Mouse (Mus musculus): ENCODE data around the gene Miga1. TPM values are rescaled to one million over a fixed set of nuclear protein-coding genes. Genes with fewer than 3 reads are reported as not detected.
"Not testable (repeated sequence)": the region's sequence is repeated elsewhere in the genome, so short reads cannot be mapped to it uniquely, and the experiment has no call there.

The Miga1 gene
- total RNA-seq, 2 experiments from 2014 or later, result 3.7 to 4.1 TPM

DNA sequence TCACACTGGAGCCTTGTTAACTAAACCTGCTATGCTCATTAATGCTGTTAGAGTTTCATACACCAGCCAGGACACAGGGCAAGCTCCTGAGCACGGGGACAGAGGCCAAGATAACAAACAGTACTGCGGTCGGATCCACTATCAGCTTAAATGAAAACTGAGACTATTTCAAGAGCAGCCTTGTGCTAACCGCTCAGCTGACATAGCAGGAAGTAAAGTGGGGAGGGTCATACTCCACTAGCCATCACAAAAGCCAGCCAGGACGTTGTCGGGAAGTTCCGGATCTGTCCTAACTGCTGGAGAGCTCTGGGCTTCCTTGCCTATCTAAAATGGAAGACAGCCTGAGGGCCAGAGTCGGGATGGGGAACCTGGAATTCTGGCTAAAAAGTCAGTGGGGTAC lies 78.3 kb downstream of the Miga1 start:
- intact Hi-C loops (cut with DNase I; ENCODE audit: low total_unique reads), result loop anchor here (10.0 kb wide), 1 partner anchor 53 kb away; no protein-coding TSS in a partner anchor
- DNase-seq, result no peak

DNA sequence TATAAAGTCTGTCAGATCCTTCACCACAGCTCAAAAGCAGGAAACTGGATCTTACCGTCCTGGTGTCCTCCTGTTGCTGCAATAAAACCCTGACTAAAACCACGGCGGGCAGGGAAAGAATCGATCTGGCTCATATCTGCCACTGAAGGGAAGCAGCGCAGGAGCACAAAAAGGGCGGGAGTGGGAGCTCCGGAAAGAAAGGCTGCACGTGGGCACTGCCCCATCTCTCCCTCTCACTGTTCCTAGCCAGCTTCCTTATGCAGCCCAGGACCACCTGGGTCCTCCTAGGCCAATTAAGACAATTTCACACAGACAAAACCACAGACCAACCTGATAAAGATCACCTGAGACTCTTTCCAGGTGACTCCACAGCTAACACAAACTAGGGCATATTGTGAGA lies 78.8 kb downstream of the Miga1 start:
- intact Hi-C loops (cut with DNase I; ENCODE audit: low total_unique reads), result loop anchor here (10.0 kb wide), 1 partner anchor 53 kb away; no protein-coding TSS in a partner anchor

DNA sequence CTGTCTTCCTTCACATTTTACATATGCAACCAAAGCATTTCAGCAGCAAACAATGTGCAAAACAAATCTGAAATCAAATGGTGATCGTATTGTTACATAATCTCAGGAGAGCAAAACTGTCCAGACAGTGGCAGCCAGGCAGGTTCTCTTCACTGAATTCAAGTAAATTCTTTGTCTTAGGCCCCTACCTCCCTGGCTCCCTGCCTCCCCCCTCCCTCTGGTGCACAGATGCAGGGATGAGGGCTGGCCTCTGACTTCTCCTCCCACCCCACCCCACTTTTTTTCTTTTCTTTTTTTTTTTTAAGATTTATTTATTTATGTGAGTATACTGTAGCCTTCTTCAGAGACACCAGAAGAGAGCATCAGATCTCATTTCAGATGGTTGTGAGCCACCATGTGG lies 79.8 kb downstream of the Miga1 start:
- no peak for DNase-seq
- intact Hi-C loops (cut with DNase I; ENCODE audit: low total_unique reads), result loop anchor here (10.0 kb wide), 1 partner anchor 54 kb away; no protein-coding TSS in a partner anchor

More for the DNA sequence above, 78.8 kb downstream of the Miga1 start:
- no peak for DNase-seq

DNA sequence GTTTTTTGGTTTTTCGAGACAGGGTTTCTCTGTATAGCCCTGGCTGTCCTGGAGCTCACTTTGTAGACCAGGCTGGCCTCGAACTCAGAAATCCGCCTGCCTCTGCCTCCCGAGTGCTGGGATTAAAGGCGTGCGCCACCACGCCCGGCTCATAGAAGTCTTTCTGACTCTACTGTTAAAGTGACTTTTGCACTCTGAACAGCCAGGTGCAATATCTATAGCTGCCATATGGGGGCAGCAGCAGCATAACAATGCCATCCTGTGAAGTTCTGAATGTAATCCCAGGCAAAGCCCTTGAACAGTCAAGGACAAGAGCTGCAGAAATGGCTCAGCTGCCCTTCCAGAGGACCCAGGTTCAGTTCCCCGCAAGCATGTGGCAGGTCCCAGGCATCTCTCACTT lies 80.8 kb downstream of the Miga1 start:
- intact Hi-C loops (cut with DNase I; ENCODE audit: low total_unique reads), result not testable (repeated sequence)
- peak; percentile 68 for DNase-seq

DNA sequence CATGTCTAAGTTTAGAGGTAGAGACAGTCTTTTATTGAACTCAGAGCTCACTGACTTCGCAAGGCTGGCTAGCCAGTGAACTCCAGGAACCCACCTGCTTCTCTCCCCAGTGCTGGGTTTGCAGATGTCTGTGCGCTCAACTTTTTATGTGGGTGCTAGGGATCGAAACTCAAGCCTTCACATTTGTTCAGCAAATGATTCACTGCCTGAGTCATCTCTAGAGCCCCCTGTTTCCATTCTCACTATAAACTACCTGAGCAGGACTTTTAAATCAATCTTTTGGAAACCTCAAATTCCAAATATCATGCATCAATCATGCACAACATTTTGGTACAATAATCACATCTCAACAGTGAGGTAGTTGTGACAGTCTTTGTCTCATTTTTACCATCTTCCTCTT lies 82.7 kb downstream of the Miga1 start:
- intact Hi-C loops (cut with DNase I; ENCODE audit: low total_unique reads), result no loop called here

DNA sequence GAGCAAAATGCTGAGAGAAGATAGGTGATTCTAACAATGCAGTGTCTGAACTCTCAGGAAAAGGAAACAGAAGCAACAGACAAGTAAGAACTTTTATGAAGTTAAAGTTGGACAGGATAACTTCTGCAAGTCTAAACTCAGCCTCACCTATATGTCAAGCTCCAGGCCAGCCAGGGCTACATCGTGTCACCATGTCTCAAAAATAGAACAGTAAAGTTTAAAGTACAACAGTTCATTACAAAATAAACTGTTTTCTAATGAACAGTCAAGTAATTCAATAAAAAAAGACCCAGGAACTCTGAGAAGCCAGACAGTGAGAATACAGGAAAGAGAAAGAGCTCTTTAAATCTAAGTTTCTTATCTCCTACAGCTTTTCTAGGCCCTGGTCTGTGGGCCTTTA lies 89.7 kb downstream of the Miga1 start:
- intact Hi-C loops (cut with DNase I; ENCODE audit: low total_unique reads), result no loop called here
- no peak for DNase-seq

More for the DNA sequence above, 82.7 kb downstream of the Miga1 start:
- DNase-seq, result no peak

DNA sequence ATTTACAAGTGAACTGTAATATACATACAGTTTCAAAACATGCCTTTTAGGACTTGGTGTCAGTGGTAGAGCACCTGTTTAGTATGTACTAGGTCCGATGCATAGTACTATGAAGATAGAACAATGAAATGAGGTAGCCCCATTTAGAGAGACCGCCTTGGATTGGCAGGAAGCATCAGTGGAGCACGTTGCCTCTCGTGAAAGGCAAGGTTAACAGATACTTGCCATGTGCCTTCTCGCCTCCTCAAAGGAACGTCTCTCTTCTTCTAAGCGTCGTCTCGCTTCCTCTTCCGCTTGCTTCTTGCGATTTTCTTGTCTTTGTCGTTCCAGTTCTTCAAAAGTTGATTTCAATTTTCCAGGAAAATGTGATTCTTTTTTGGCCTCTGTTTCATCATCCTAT lies 92.5 kb downstream of the Miga1 start:
- intact Hi-C loops (cut with DNase I; ENCODE audit: low total_unique reads), result no loop called here
- no peak for DNase-seq

DNA sequence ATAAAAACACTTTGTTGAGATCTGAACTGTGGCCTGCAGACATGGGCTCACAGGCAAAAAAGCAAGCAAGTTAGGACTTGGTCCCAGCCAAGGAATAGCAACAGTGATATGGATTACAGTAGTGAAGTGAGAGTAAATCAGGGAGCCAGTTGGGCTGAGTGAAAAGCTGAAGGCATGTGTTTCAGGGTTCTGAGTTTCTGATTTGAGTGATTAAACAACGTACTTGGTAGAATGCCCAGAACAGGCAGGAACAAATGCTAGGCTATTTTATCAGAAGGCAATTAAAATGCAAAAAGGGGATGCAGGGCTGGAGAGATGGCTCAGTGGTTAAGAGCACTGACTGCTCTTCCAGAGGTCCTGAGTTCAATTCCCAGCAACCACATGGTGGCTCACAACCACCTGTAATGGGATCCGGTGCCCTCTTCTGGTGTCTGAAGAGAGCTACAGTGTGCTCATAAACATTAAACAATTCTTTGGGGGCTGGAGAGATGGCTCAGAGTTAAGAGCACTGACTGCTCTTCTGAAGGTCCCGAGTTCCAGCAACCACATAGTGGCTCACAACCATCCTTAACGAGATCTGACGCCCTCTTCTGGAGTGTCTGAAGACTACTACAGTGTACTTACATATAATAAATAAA lies 94.8 kb downstream of the Miga1 start:
- no peak for DNase-seq
- intact Hi-C loops (cut with DNase I; ENCODE audit: low total_unique reads), result no loop called here

DNA sequence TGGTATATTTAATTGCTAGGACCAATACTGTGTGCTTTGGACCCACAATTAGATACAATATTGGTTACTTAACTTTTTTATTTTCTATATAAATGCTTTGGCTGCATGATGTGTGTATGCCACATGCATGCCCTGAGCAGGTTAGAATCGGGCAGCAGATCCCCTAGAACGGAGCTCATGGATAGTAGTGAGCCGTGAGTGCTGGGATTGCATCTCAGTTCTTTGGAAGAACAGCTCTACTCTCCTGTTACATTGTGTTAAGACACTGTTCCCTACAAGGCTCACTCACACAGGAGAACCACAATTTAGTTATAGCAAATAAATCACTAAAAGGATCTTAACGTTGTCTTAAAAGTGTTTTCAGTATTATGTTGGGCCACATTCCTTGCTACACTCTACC lies 96.9 kb downstream of the Miga1 start:
- DNase-seq, result no peak
- intact Hi-C loops (cut with DNase I; ENCODE audit: low total_unique reads), result no loop called here

DNA sequence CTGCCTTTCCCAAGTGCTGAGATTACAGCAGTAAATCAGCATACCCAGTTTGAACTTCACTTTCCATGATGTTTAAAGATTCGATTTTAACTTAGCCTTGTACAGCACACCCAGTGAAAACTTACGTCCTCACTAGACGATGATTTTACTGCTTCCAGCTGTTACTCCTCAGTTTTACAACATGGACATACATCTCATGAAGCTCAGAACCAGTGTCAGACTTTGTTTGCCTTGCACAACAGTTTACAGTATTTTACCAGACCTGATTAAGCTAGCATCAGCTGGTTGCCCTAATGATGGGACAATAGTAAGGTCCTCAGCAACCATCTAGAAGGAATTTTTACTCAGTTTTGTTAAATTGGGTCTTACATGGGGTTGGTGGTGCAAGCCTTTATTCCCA lies 99.1 kb downstream of the Miga1 start:
- intact Hi-C loops (cut with DNase I; ENCODE audit: low total_unique reads), result no loop called here
- DNase-seq, result no peak

DNA sequence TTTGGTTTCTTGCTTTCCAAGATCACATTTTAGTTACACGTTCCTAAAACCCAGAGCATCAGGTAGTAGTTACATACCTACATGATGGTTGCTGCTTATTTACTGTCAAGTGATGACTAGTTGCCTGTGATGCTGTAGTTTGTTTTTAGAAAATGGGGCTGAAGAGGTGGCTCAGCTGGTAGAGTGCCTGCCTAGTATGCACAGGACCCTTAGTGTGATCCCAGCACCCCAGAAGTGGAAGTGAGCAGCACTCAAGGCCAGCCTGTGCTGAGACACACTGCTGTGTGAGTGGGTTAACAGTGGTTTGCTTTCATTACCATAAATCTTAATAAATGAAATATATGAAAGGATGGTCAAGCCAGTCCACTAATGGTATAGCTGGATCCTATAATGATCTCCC lies 100.6 kb downstream of the Miga1 start:
- intact Hi-C loops (cut with DNase I; ENCODE audit: low total_unique reads), result no loop called here
- no peak for DNase-seq

DNA sequence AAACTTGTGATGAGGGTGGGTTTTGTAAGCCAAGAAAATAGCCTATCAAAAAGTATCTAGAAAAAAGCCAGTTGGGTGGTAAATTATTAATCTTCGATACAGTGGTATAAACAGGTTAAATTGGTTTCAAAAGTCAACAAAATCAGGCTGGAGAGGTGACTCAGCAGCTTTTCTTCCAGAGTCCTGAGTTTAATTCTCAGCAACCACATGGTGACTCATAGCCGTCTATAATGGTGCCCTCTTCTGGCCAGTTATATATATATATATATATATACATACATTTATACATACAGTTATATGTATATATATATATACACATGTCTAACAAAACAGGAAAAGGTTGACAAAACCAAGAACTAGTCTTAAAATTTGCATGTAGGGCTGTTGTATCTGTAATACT lies 101.4 kb downstream of the Miga1 start:
- intact Hi-C loops (cut with DNase I; ENCODE audit: low total_unique reads), result no loop called here
- no peak for DNase-seq

DNA sequence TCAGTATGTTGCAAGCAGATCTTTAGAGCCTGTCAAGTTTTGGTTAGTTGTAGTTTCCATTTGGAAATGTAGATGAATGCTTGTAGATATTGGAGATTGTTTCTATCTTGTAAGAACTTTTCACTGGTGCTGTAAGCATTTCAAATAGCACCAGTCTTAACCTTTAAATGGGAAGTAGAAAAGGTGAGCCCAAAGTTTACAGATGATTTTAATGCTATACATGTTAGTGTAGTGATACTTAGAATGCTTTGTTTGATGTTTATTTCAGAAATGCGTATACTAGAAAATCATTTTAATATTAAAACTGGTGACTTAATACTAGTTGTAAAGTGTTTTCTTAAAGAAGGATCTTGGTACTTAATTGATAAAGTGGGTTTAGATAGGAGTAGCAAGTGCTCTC lies 104.4 kb downstream of the Miga1 start:
- no peak for DNase-seq
- intact Hi-C loops (cut with DNase I; ENCODE audit: low total_unique reads), result no loop called here

DNA sequence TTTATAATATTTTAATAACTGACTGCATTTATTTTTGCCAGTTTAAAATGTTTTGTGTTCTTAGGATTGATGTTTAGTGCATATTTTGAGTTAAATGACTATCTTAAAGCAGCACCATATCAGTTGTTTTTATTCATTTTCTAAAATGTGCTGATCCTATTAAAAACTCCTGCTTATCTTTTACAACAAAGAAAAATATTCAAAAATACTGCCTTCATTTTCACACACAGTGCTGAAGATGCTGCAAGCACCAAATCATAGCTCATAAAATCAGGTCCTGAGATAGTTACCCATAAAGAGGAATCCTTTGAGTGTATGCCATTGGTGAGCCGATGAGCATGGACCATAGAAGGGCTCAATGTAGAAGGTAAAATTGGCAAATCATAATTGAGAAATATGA lies 105.0 kb downstream of the Miga1 start:
- DNase-seq, result no peak
- intact Hi-C loops (cut with DNase I; ENCODE audit: low total_unique reads), result no loop called here

DNA sequence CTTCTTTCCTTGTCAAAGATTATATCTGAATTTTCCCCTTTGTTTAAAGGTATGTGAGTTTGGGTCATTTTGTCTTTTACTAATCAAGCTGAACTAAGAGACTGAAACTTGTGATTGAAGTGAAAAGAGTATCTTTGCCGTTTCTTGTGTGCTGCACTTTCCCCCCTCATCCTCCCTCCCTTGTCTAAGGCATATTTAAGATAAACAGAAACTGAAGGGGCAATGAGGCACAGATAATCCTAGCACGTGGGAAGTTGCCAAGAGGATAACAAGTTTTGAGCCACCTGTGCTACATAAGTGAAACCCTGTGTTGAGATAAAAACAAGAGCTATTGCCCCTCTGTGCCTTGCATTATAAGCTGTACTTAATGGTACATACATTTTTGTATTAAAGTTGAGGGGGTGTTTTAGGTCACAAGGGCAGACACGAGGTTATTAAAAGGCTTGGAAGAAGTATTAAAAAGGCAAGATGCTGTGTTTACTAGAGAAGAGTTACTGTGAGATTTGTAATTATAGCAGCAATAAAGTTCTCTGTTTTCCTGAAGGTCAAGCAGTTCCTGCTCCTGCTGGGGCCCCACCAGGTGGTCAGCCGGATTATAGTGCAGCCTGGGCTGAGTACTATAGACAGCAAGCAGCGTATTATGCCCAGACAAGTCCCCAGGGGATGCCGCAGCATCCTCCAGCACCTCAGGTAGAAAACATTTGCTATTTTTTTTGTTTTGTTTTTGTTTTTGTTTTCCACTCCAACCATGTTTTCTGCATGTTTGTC lies 108.7 kb downstream of the Miga1 start:
- DNase-seq, result no peak
- intact Hi-C loops (cut with DNase I; ENCODE audit: low total_unique reads), result no loop called here

DNA sequence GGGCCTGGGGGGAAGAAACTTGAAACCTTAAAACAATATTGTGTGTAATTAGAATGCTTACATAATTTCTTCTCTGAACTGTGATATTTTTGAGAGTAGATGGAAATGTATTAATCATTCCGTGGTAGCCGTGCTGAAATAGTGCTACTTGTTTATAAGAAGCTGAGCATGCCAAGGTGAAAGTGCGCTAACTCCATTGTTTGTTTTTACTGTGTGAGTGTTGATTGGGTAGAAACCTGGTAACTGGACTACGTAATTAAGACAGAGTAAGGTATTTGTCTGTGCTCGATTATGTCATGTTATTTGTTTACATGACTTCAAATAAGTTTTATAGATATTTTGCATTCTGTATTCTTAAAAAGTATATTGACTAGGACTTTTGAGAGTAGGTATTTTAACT lies 110.9 kb downstream of the Miga1 start:
- DNase-seq, result no peak
- intact Hi-C loops (cut with DNase I; ENCODE audit: low total_unique reads), result no loop called here

DNA sequence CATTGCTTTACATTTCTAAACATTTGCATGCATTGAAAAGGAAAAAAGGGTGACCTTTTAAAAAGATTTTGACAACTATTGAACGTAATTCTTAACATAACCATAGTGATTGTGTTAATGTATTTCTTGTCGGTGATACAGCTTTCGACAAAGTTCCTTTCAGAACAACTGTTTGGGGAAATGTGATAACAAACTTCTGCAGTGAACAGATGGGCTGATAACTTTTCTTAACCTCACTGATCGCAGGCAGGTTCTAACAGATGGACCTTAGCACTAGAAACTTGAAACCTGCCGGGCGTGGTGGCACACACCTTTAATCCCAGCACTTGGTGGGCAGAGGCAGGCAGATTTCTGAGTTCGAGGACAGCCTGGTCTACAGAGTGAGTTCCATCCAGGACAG lies 111.4 kb downstream of the Miga1 start:
- intact Hi-C loops (cut with DNase I; ENCODE audit: low total_unique reads), result no loop called here
- DNase-seq, result no peak

DNA sequence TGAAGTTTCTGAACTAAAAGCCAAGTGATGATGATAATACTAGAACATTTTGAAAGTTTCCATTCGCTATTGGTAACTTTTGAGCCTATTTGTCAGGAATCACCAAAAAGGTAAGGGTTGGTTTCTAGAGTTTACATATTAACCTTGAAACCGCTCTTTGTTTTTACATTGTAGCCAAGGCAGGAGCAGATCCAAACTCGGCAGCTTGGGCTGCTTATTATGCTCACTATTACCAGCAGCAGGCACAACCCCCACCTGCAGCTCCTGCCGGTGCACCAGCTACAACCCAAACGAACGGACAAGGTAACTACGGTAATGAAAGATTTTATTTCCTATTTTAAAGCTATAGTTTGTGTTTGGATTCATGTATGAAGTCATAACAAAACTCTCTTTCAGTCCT lies 114.3 kb downstream of the Miga1 start:
- intact Hi-C loops (cut with DNase I; ENCODE audit: low total_unique reads), result no loop called here
- DNase-seq, result no peak

DNA sequence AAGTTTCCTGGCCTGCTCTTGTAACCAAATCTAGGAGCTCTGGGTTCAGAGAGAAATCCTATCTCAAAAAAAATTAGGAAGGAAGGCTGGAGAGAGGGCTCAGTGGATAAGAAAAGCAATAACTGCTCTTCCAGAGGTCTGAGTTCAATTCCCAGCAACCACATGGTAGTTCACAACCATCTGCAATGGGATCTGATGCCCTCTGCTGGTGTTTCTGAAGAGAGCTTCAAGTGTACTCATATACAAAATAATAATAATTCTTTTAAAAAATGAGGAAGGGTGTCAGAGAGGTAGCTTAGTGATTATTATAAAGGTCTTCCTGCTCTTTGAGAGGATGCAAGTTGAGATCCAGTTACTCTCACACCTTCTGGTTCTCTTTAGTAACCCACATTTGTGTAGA lies 115.3 kb downstream of the Miga1 start:
- no peak for DNase-seq
- intact Hi-C loops (cut with DNase I; ENCODE audit: low total_unique reads), result no loop called here
